Mouse (Mus musculus) kidney, embryonic 14.5 days (tissue): ENCODE data around the gene Gm11733. TPM values are rescaled to one million over a fixed set of nuclear protein-coding genes. Genes with fewer than 3 reads are reported as not detected.

Experiments
- ATAC-seq: fragments of 200-750 bp; cut with Nextera tagmentation; 2 replicates; pipeline ENCODE4 v1.8.0; 2017; ENCODE audit warnings: moderate number of reproducible peaks, mild to moderate bottlenecking, moderate TSS enrichment, moderate library complexity; ENCODE audit not compliant: low FRiP score, low TSS enrichment
- H3K27ac ChIP-seq: fragments of 300-500 bp; sonication (generic); 2 replicates; pipeline ENCODE4 v1.5.1; 2014; ENCODE audit warnings: low read depth, mild to moderate bottlenecking, low read length, moderate library complexity, mixed read lengths
- H3K27me3 ChIP-seq: fragments of 300-500 bp; sonication (generic); 2 replicates; pipeline ENCODE4 v1.6.1; 2014; ENCODE audit warnings: mild to moderate bottlenecking, low read length; ENCODE audit not compliant: control insufficient read depth, insufficient read depth
- H3K36me3 ChIP-seq: fragments of 300-500 bp; sonication (generic); 2 replicates; pipeline ENCODE4 v1.6.1; 2014; ENCODE audit warnings: low read length, mixed read lengths; ENCODE audit not compliant: control insufficient read depth, insufficient read depth
- H3K4me1 ChIP-seq: fragments of 300-500 bp; sonication (generic); 2 replicates; pipeline ENCODE4 v1.6.1; 2014; ENCODE audit warnings: low read length, mixed read lengths; ENCODE audit not compliant: control insufficient read depth, insufficient read depth
- H3K4me2 ChIP-seq: fragments of 300-500 bp; sonication (generic); replicated peaks from 2 replicates; pipeline ENCODE4 v1.6.1; 2014; ENCODE audit warnings: low read depth, mild to moderate bottlenecking, low read length
- H3K4me3 ChIP-seq: fragments of 300-500 bp; sonication (generic); 2 replicates; pipeline ENCODE4 v1.5.1; 2014; ENCODE audit warnings: mild to moderate bottlenecking, low read length
- H3K9ac ChIP-seq: fragments of 300-500 bp; sonication (generic); 2 replicates; pipeline ENCODE4 v1.6.1; 2014; ENCODE audit warnings: low read depth, mild to moderate bottlenecking, low read length, moderate library complexity
- H3K9me3 ChIP-seq: fragments of 300-500 bp; sonication (generic); 2 replicates; pipeline ENCODE4 v1.6.1; 2016; ENCODE audit warnings: low read length; ENCODE audit not compliant: control insufficient read depth
- WGBS: fragments of 180-500 bp; shearing (Covaris S2); extraction: QIAGEN DNeasy Blood & Tissue Kit; methylation state at CpG from one replicate; pipeline ENCODE4 v1.1.7; 2014; 5-methylcytosine and 5-hydroxymethylcytosine counted together
- polyA plus RNA-seq: library from polyadenylated mRNA; unstranded; fragments of >200 nt; fragmentation: Nextera tagmentation; extraction: Ambion mirVana; gene quantifications from 2 replicates; pipeline ENCODE4 v1.2.1, GENCODE M21; 2014

The Gm11733 gene
- polyA plus RNA-seq, 1 experiment from 2014 or later = not detected

DNA sequence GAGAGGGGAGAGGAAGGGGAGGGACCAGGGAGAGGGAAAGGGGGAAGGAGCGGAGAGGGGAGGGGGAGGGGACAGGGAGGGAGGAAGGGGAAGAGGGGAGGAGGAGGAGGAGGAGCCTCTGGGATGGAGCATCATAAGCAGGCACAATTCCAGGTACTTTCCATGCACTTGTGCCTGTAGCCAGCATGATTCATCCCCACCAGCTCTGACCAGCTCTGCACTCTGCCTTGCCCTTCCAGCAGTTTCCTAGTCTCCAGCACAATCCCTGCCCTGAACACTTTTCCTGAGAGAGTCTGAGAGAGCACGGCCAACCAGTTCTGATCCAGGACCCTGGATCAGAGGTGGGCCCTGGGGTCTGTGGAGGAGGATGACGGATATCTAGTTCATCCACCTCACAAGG, 52.4 kb downstream of the Gm11733 start:
- H3K9me3 ChIP-seq = no peaks in the 10 kb centered on the region
- H3K4me3 ChIP-seq = no peak overlapping the region
- WGBS = 69% methylated on average over 3 of the region's 3 CpGs
- no peak overlapping the region for H3K9ac ChIP-seq
- H3K27me3 ChIP-seq = no peaks in the 10 kb centered on the region
- H3K27ac ChIP-seq = no peak overlapping the region
- ATAC-seq = no peak
- no peak overlapping the region for H3K4me2 ChIP-seq
- peaks cover 9% of the 10 kb centered on the region; the same call in 1 of the 2 replicates for H3K4me1 ChIP-seq
- H3K36me3 ChIP-seq = no peaks in the 10 kb centered on the region

Other genes starting within 250 kb of the Gm11733 start
- gene Tnrc6c, start 169.9 kb downstream of the Gm11733 start, polyA plus RNA-seq = 11.5 and 13.2 TPM in 2 replicates